Mouse (Mus musculus) gastrocnemius, adult 18-20 months (tissue): ENCODE measurements around the gene Tbxas1. TPM values are rescaled to one million over a fixed set of nuclear protein-coding genes. Genes with fewer than 3 reads are reported as not detected.

Source experiments
- DNase-seq: peaks from one replicate; pipeline ENCODE4 v3.0.0; 2021; ENCODE audit warnings: low spot score
- total RNA-seq, 2 experiments: library from RNA; stranded (reverse); gene quantifications; 2 replicates each; pipeline ENCODE4 v1.2.3; 2021

Tbxas1 gene
- total RNA-seq, 2 experiments from 2014 or later = 0.48 to 0.69 TPM

- DNase-seq = no peak
These were observed 240.2 kb downstream of the Tbxas1 start for GRCm38 (mm10) chr6:39115438-39115837.

- DNase-seq = peak; percentile 77
These were observed 242.6 kb downstream of the Tbxas1 start, which contains the start of gene Parp12 for GRCm38 (mm10) chr6:39117584-39118455. Gene Parp12 (minus strand): TSS chr6:39118349.

GRCm38 (mm10) chr6:39118456-39118881 is 243.3 kb downstream of the Tbxas1 start:
- DNase-seq = peak; percentile 20

- no peak for DNase-seq
These were observed 245.5 kb downstream of the Tbxas1 start for GRCm38 (mm10) chr6:39120685-39121084.

- no peak for DNase-seq
These were observed 249.5 kb downstream of the Tbxas1 start for GRCm38 (mm10) chr6:39124719-39125118.

- DNase-seq = no peak
These were observed 256.3 kb downstream of the Tbxas1 start for GRCm38 (mm10) chr6:39131480-39131879.

- no peak for DNase-seq
These were observed 257.4 kb downstream of the Tbxas1 start for GRCm38 (mm10) chr6:39132556-39132955.

Other genes starting within 250 kb of the Tbxas1 start
- gene Klrg2, start 238.2 kb upstream of the Tbxas1 start, total RNA-seq = under 1 TPM in 1 of 2 experiments, not detected in 1; 0.31 TPM
- gene Clec2l, start 212.3 kb upstream of the Tbxas1 start, total RNA-seq = not detected
- gene Hipk2, start 761 bp downstream of the Tbxas1 start, total RNA-seq = 10 to 100 TPM; 74.6 to 99.1 TPM
- 1 to 10 TPM; 3.1 to 3.4 TPM for gene Parp12, start 242.9 kb downstream of the Tbxas1 start, total RNA-seq